Mouse (Mus musculus) lung, embryonic 16.5 days (tissue): ENCODE data around the gene Fgf14. TPM values are rescaled to one million over a fixed set of nuclear protein-coding genes. Genes with fewer than 3 reads are reported as not detected.

ENCODE experiments used
- ATAC-seq: fragments of 200-750 bp; cut with Nextera tagmentation; 2 replicates; pipeline ENCODE4 v1.8.0; 2017; ENCODE audit warnings: low read depth, mild to moderate bottlenecking, moderate library complexity
- H3K27ac ChIP-seq: fragments of 300-500 bp; sonication (generic); 2 replicates; pipeline ENCODE4 v1.5.1; 2014; ENCODE audit warnings: mild to moderate bottlenecking, control low read depth, low read length
- H3K27me3 ChIP-seq: fragments of 300-500 bp; sonication (generic); 2 replicates; pipeline ENCODE4 v1.6.1; 2014; ENCODE audit warnings: low read depth, low read length, mixed read lengths; ENCODE audit not compliant: control insufficient read depth, insufficient read depth
- H3K36me3 ChIP-seq: fragments of 300-500 bp; sonication (generic); 2 replicates; pipeline ENCODE4 v1.6.1; 2014; ENCODE audit warnings: low read length; ENCODE audit not compliant: control insufficient read depth, insufficient read depth
- H3K4me1 ChIP-seq: fragments of 300-500 bp; sonication (generic); replicated peaks from 2 replicates; pipeline ENCODE4 v1.6.1; 2014; ENCODE audit warnings: low read length, mixed read lengths; ENCODE audit not compliant: control insufficient read depth, insufficient read depth
- H3K4me2 ChIP-seq: fragments of 300-500 bp; sonication (generic); 2 replicates; pipeline ENCODE4 v1.6.1; 2014; ENCODE audit warnings: low read depth, low read length, control low read depth
- H3K4me3 ChIP-seq: fragments of 300-500 bp; sonication (generic); 2 replicates; pipeline ENCODE4 v1.5.1; 2014; ENCODE audit warnings: mild to moderate bottlenecking, low read length, control low read depth
- H3K9ac ChIP-seq: fragments of 300-500 bp; sonication (generic); 2 replicates; pipeline ENCODE4 v1.6.1; 2014; ENCODE audit warnings: low read length, control low read depth
- H3K9me3 ChIP-seq: fragments of 300-500 bp; sonication (generic); 2 replicates; pipeline ENCODE4 v1.6.1; 2016; ENCODE audit warnings: low read length; ENCODE audit not compliant: control insufficient read depth
- WGBS: fragments of 180-500 bp; shearing (Covaris S2); extraction: QIAGEN DNeasy Blood & Tissue Kit; methylation state at CpG from one replicate; pipeline ENCODE4 v1.1.7; 2014; 5-methylcytosine and 5-hydroxymethylcytosine counted together
- polyA plus RNA-seq: library from polyadenylated mRNA; unstranded; fragments of >200 nt; fragmentation: Nextera tagmentation; extraction: Ambion mirVana; gene quantifications from 2 replicates; pipeline ENCODE4 v1.2.1, GENCODE M21; 2015

The Fgf14 gene
- polyA plus RNA-seq, 1 experiment from 2014 or later, result 0.65 TPM

GRCm38 (mm10) chr14:124180265-124180664 lies 496.7 kb downstream of the Fgf14 start:
- 76% methylated on average over 1 of the region's 1 CpGs for WGBS
- no peak for ATAC-seq
- H3K36me3 ChIP-seq, result no peaks in the 10 kb centered on the region

DNA sequence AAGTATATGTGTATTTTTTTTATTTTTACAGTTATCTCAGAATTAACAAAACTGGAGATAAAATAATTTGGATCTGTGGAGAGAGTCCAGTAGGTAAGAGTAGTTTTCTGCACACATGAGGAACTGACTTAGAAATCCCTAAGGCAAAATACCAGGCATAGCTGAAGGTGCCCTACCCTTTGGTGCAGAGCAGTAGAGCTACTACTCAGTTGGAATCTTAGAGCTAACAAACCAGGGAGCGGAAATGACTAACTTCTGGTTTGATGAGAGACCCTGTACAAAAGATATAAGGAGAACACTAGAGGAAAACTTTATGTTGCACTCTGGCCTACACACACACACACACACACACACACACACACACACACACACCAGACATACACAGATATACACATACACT lies 502.8 kb downstream of the Fgf14 start:
- 97% methylated on average over 1 of the region's 1 CpGs for WGBS
- H3K36me3 ChIP-seq, result no peaks in the 10 kb centered on the region
- no peak for ATAC-seq
- H3K27me3 ChIP-seq, result no peaks in the 10 kb centered on the region
- no peaks in the 10 kb centered on the region for H3K4me1 ChIP-seq
- H3K27ac ChIP-seq, result no peak overlapping the region
- no peak overlapping the region for H3K4me3 ChIP-seq
- no peaks in the 10 kb centered on the region for H3K9me3 ChIP-seq
- H3K9ac ChIP-seq, result no peak overlapping the region
- H3K4me2 ChIP-seq, result no peak overlapping the region

More at GRCm38 (mm10) chr14:124180265-124180664, 496.7 kb downstream of the Fgf14 start:
- Histone ChIP-seq H3K4me3 (no peak overlapping the region), H3K9me3 (no peaks in the 10 kb centered on the region), H3K27me3 (no peaks in the 10 kb centered on the region), H3K4me2 (no peak overlapping the region), H3K4me1 (no peaks in the 10 kb centered on the region), H3K27ac (no peak overlapping the region), H3K9ac (no peak overlapping the region)

DNA sequence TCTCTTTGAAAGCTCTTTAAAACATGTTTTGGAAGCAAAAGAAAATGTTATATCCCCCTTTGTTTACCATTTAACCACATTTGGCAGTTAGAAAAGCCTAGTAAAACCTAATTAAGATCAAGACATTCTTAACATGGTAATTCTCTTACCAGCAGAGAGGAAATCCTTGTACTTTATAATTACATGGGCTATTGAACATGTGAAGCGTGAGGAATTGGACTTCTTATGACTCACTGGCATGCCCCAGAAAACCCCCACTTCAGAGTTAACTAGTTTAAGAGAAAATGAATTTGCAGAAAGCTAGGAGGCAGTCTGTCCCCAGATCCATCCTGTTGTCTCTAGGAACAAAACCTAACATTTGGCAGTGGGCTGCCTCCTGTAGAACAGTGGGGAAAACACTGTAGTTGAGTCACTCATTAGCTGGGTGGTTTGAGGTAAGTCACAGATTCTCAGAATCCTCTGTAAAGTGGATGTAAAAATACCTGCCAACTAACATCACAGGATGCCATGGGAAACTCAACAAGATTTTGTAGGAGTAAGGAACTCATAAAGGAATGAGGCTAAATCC lies 513.2 kb downstream of the Fgf14 start:
- no peaks in the 10 kb centered on the region for H3K4me1 ChIP-seq
- 69% methylated on average over 1 of the region's 1 CpGs for WGBS
- no peaks in the 10 kb centered on the region for H3K27me3 ChIP-seq
- no peak for ATAC-seq
- no peaks in the 10 kb centered on the region for H3K36me3 ChIP-seq
- no peak overlapping the region for H3K4me2 ChIP-seq
- H3K9me3 ChIP-seq, result no peaks in the 10 kb centered on the region
- no peak overlapping the region for H3K9ac ChIP-seq
- H3K27ac ChIP-seq, result no peak overlapping the region
- H3K4me3 ChIP-seq, result no peak overlapping the region

- ATAC-seq, result no peak
- H3K4me3 ChIP-seq, result no peak overlapping the region
- no peak overlapping the region for H3K9ac ChIP-seq
- no peaks in the 10 kb centered on the region for H3K36me3 ChIP-seq
- no peaks in the 10 kb centered on the region for H3K9me3 ChIP-seq
- no peaks in the 10 kb centered on the region for H3K4me1 ChIP-seq
- no peaks in the 10 kb centered on the region for H3K27me3 ChIP-seq
- H3K27ac ChIP-seq, result no peak overlapping the region
- H3K4me2 ChIP-seq, result no peak overlapping the region
Measured at GRCm38 (mm10) chr14:124147378-124147777, 529.5 kb downstream of the Fgf14 start.

DNA sequence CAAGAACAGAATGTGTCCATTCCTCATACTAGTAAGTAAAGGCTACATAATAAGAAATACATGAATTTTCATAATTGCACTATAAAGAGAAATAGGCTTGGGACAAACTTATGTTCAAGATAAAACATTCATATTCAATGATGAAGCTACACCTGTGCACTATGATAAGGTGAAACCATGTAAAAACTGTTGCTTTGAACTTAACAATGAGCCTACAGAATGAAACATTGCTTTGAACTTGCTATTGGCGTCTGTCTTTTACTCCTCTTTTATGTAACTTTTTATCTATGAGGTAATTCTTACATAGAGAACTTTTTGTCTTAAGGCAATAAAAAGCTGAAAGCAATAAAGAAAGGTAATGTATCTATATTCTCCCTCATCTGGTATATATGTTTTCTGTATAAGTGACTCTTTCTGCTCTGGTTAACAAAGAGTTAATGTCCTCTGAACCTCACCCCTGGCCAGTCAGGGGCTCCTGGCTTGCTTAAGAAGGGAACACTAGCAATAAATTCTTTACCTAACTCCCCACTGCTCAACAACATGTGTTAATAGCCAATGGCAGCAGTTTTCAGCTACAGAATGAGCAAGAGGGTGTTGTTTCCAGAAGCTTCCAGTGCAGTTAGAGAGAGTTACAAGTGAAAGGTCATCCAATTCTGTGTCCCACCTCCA lies 569.6 kb downstream of the Fgf14 start:
- Histone ChIP-seq H3K27me3 (no peaks in the 10 kb centered on the region), H3K4me2 (no peak overlapping the region), H3K9ac (no peak overlapping the region), H3K4me3 (no peak overlapping the region), H3K27ac (no peak overlapping the region), H3K4me1 (no peaks in the 10 kb centered on the region), H3K9me3 (no peaks in the 10 kb centered on the region), H3K36me3 (no peaks in the 10 kb centered on the region)
- no peak for ATAC-seq
- WGBS, result 75% methylated on average over 1 of the region's 1 CpGs

DNA sequence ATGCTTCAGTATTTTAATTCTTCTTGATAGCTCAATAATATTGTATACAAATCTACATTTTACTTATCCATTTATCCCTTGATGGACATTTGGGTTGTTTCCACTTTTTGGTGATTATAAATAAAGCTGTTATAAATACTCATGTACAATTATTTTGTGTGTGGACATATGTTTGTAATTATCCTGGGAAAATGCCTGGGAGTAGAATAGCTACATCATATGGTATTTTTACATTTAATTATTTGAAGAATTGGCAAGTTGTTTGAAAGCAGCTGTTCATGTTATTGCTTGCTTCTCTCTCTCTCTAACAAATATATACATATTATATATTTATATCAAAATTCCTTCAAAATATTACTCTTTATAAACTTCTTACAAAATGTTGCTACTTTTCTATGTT lies 593.8 kb downstream of the Fgf14 start:
- Histone ChIP-seq H3K4me3 (no peak overlapping the region), H3K9ac (no peak overlapping the region), H3K36me3 (no peaks in the 10 kb centered on the region), H3K9me3 (no peaks in the 10 kb centered on the region), H3K27me3 (no peaks in the 10 kb centered on the region), H3K27ac (no peak overlapping the region), H3K4me2 (no peak overlapping the region), H3K4me1 (no peaks in the 10 kb centered on the region)
- no peak for ATAC-seq

DNA sequence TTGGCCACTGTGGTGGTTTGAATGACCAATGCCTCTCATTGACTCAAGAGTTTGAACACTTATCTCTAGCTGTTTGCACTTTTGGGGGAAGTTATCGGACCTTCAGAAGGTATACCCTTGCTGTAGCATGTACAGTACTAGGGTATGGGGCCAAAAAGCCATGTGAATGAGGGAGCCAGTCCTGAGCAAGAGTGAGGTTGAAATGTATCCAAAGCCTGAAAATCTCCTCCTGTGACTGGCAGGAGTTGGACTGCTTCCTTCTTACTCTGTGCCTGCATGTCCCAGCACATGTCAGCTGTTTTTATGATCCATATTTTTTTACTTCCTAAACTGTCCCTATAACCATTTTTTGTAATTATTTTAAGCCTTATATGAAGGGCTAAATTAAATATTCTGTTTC lies 632.9 kb downstream of the Fgf14 start:
- Histone ChIP-seq H3K27ac (no peak overlapping the region), H3K9me3 (no peaks in the 10 kb centered on the region), H3K9ac (no peak overlapping the region), H3K4me1 (no peaks in the 10 kb centered on the region), H3K27me3 (no peaks in the 10 kb centered on the region), H3K4me3 (no peak overlapping the region), H3K4me2 (no peak overlapping the region), H3K36me3 (no peaks in the 10 kb centered on the region)
- WGBS, result 39% methylated on average over 1 of the region's 1 CpGs
- ATAC-seq, result no peak

- H3K4me3 ChIP-seq, result no peak overlapping the region
- no peak overlapping the region for H3K27ac ChIP-seq
- no peaks in the 10 kb centered on the region for H3K9me3 ChIP-seq
- no peak overlapping the region for H3K4me2 ChIP-seq
- no peak overlapping the region for H3K9ac ChIP-seq
- no peaks in the 10 kb centered on the region for H3K36me3 ChIP-seq
- ATAC-seq, result no peak
- 73% methylated on average over 1 of the region's 1 CpGs for WGBS
- H3K4me1 ChIP-seq, result no peaks in the 10 kb centered on the region
- no peaks in the 10 kb centered on the region for H3K27me3 ChIP-seq
Measured at GRCm38 (mm10) chr14:124040651-124041050, 636.3 kb downstream of the Fgf14 start.

GRCm38 (mm10) chr14:124037434-124037833 lies 639.5 kb downstream of the Fgf14 start:
- H3K9me3 ChIP-seq, result no peaks in the 10 kb centered on the region
- WGBS, result 73% methylated on average over 4 of the region's 4 CpGs
- no peak overlapping the region for H3K27ac ChIP-seq
- no peak for ATAC-seq
- H3K4me1 ChIP-seq, result no peaks in the 10 kb centered on the region
- H3K4me2 ChIP-seq, result no peak overlapping the region
- no peaks in the 10 kb centered on the region for H3K27me3 ChIP-seq
- H3K36me3 ChIP-seq, result no peaks in the 10 kb centered on the region
- no peak overlapping the region for H3K4me3 ChIP-seq
- no peak overlapping the region for H3K9ac ChIP-seq
